Mouse (Mus musculus) lung, postnatal 0 days (tissue): Measurements from ENCODE around the gene Tmem59l.

Source experiments
- CTCF ChIP-seq: IDR thresholded peaks from 2 replicates; pipeline ENCODE4 v1.5.1; 2016; ENCODE audit warnings: antibody characterized with exemption, mild to moderate bottlenecking
- EP300 ChIP-seq: IDR thresholded peaks from 2 replicates; pipeline ENCODE4 v1.6.1; 2016; ENCODE audit warnings: antibody characterized with exemption, mild to moderate bottlenecking, control low read depth

DNA sequence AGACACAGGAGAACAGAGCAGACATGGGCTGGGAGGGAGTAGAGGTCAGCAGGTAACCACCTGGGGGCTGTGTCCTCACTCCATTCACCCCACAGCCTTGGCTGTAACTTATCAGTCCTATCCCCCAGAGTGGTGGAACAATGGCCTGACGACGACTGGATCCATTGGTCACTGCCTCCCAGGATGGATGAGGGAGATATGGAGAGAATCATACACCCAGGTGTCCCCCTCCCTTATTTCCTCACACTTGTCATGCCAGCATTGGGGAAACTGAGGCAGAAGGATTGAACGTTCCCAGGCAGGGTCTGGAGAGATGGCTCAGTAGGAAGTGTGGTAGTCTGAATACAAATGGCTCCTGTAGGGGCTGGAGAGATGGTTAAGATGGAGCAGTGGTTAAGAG lies 45.6 kb downstream of the Tmem59l start:
- TF ChIP-seq CTCF (no peak), EP300 (no peak)
